Mouse (Mus musculus): ENCODE results near the gene Zfp119a.
"Not testable (repeated sequence)": the region's sequence is repeated elsewhere in the genome, so short reads cannot be mapped to it uniquely, and the experiment has no call there.

- TF ChIP-seq POLR2A (IDR thresholded peaks at IDR 0.05; ENCODE audit: borderline replicate concordance, extremely low read depth, insufficient read depth, insufficient read length, poor library complexity, severe bottlenecking); CTCF (IDR thresholded peaks at IDR 0.05; ENCODE audit: borderline replicate concordance, extremely low read depth, insufficient read depth, insufficient read length): not testable (repeated sequence)
These were observed 13.8 kb upstream of the Zfp119a start for GRCm38 (mm10) chr17:55892406-55892955.
